Mouse (Mus musculus): ENCODE results near the gene Tex33.
"Not testable (repeated sequence)": the region's sequence is repeated elsewhere in the genome, so short reads cannot be mapped to it uniquely, and the experiment has no call there.

The Tex33 gene

DNA sequence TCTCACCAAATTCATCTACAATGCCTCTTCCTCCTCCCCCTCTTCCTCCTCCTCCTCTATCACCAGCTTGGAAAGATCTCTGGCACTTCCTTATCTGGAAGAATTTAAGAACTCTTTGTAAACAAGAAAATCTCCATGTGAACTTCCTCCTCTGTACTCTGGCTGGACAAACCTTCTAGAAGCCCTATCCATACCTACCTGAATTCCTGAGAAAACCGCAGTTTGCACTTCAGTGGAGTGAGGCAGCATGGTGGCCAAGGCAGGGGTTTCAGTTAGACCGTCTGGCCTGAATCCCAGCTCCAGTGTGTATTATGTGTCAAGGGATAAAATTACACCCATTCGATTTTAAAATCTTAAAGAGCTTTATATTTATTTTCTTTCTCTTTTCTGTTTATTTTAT, 22.9 kb downstream of the Tex33 start:
- no peak for DNase-seq

DNA sequence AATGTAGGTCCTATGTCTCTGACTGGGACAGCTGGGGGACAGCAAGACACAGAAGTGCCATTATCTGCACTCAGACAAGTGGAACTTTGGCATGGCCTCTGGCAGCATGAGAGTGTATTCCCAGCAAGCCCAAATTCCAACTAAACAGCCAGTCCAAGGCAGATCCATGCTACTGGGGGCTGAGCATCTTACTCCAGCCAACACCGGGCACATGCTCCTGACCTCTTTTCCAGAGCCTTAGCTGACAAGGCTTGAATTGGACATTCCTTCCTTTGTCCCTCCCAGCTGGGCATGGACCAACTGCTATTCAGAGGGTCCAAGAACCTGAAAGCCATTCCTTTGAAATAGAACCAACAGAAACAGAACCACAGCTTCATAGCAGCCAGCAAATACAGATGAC, 26.1 kb downstream of the Tex33 start:
- no peak for DNase-seq

GRCm38 (mm10) chr15:78368926-78369346, 26.8 kb downstream of the Tex33 start:
- peak; percentile 9 to 71 for DNase-seq

DNA sequence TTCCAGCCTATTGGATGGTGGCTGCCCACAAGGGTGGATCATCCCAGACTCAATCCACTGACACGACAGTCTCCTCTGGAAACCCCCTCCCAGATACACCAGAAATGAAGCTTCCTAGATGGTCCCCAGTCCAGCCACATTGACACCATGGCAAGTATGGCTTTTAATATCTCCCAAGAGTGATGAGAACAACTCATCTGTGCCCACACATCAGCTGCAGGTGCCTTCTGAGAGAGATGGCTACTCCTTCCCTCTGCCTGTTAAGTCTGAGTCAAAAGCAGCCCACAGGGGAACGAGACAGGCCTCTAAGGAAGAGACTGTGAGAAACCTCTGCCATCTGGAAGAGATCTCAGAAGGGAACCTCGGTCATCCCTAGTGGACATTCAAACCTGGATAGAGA, 27.9 kb downstream of the Tex33 start:
- no peak for DNase-seq

DNA sequence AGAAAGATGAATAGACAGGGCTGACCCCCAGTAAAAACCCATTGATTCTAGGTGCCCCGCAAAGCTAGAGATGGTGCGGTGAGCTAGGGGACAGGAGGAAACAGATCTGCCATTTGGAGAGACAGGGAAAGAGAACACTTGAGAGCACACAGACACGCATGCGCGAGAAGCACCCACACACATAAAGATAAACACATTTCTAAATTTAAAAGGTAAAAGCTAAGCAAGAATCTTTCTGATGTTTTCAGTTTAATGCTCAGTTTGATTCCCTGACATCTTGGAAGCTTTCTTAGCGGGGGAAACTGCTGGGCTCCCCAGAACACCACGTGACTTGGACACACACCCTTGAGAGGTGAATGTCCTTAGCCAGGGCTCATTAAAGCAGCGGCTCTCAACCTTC, 28.8 kb downstream of the Tex33 start:
- no peak for DNase-seq

GRCm38 (mm10) chr15:78365916-78366315, 29.8 kb downstream of the Tex33 start:
- no peak for DNase-seq

GRCm38 (mm10) chr15:78355548-78355947, 40.2 kb downstream of the Tex33 start:
- DNase-seq = no peak

GRCm38 (mm10) chr15:78354958-78355357, 40.8 kb downstream of the Tex33 start:
- peak; percentile 50 to 80 for DNase-seq

GRCm38 (mm10) chr15:78351586-78352165, 44.0 kb downstream of the Tex33 start:
- DNase-seq = no peak

GRCm38 (mm10) chr15:78344567-78344966, 51.1 kb downstream of the Tex33 start:
- DNase-seq = peak; percentile 69 to 76

- DNase-seq = peak in 1 of 2 experiments; percentile 19
These were observed 52.0 kb downstream of the Tex33 start for GRCm38 (mm10) chr15:78343683-78344082.

GRCm38 (mm10) chr15:78340919-78341318, 54.8 kb downstream of the Tex33 start:
- DNase-seq = not testable (repeated sequence)

GRCm38 (mm10) chr15:78339627-78340423, 55.9 kb downstream of the Tex33 start:
- DNase-seq = peak; percentile 25 to 65

- DNase-seq = no peak
These were observed 61.3 kb downstream of the Tex33 start for GRCm38 (mm10) chr15:78334380-78334779.

DNA sequence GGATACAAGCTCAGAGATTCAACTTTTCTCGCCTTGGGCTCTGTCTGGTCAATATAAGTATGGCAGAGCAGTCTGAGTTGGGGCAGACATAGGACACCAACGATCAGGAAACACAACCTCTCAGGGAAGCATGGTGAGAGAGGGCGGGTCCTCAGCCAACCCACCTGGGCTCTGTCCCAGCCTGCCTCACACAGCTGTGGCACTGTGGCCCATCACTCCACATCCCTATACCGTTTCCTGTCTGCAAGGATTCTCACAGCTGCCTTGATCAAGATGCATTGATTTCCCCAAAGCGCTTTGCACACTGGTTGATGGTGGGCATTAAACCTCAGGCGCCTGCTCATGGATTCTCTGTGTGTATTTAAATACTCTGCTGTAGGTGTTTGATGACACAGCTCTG, 62.7 kb downstream of the Tex33 start:
- DNase-seq = no peak

DNA sequence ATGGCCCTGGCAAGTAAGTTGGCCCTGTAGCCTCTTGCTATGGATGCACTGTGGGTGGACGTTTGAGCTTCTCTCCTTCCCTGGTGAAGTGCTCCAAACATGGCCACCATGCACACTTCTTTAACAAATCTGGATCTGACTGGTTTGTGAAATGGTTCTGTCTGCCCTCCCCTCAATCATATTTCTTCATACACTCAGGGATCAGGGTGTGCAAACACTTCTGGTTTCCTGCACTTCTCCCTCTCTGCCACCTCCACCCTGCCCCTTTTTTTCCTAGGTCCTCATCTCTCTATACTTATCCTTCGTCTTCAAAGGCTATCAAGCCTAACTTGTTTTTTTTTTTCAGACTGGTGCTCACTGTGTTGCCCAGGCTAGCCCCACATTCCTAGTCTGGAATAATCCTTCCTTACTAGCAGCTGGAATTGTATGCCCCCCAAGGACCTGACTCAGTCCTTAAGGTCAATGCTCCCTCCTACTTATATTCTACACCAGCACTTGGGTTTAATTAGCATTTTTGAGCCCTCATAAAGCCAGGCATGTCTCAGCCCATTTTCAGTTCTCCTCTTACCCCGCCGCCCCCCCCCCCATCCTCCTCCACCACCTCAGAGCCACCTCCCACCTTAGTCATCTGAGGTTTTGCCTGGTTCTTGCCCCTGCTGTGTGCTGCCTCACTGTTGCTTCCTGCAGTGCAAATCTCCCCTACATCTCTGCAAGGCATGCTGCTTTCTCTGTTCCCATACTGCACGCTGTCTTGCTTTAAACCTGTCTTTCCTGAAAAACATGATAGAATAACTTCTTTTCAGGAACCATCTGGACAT, 64.0 kb downstream of the Tex33 start:
- DNase-seq = no peak

DNA sequence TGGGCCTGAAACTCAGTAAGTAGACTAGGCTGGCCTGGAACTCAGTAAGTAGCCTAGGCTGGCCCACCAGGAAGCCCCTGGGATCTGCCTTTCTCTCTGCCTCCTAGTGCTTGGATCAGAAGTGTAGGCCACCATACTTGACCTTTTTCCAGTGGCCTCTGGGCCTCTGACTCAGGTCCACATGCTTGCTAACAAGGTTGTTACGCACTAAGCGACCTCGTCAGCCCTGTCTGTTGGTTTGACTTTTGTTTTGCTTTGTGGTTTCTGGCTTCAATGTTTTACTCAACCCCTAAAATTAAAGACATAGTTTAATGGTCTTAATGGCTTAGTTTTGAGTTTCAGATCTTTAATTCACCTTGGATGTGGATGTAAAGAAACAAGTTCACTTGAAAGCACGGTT, 65.0 kb downstream of the Tex33 start:
- DNase-seq = no peak

DNA sequence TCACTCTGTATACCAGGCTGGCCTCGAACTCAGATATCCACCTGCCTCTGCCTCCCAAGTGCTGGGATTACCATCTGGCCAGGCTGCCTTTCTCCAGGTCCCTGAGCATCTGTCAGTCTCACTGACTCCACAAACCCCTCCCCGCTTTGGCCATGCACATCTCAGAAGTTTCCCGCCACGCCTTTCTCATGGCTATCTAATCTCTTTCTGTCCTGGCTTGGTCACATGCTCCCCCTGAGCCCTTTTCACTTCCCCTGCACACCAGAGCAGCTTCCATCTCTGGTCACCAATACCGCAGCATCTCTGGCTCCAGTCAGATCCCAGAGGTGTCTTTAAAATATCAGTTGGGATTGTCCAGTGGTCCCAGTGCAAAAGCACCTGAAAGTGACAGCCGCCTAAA, 65.7 kb downstream of the Tex33 start:
- DNase-seq = not testable (repeated sequence)

- no peak for DNase-seq
These were observed 67.1 kb downstream of the Tex33 start for GRCm38 (mm10) chr15:78328520-78329097.
